Mouse (Mus musculus): ENCODE results near the gene Sim2. TPM values are rescaled to one million over a fixed set of nuclear protein-coding genes. Genes with fewer than 3 reads are reported as not detected.
A peak's percentile ranks its signal among the peaks of the same experiment; 100 is the strongest.

The Sim2 gene
- total RNA-seq, 4 experiments from 2014 or later: 15.8 to 18.6 (median 18.4) TPM

DNA sequence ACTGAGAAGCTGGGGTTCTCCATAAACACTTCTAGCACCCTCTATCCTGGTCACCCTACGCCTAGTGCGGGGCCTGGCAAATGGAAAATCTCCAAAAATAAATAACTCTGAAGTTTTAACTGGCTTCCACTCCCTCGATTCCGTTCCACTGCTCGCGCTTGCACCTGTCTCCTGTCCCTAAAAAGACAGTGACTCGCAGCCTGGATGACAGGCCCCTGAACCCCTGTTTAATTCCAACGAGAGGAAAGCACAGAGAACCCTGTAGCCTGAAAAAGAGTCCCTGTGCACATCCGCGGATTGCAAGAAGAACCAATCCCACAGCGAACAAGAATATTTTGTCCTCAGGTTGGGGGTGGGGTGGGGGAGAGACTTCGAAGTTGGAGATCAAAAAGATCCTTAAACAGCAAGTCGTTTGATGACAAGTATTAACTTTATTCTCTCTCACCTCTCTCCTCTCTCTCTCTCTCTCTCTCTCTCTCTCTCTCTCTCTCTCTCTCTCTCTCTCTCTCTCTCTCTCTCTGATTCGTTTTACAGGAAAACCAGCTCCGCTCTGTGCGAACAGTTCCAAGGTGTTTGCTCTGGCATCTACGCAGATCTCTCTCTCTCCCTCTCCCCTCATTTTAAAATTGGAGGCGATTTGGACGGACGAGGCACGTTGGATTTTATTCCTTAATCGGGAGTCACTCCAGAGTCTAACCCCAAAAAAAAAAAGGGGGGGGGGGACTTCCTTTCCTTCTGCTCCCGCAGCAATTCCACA is 6.2 kb upstream of the Sim2 start:
- DNase-seq (ENCODE audit: low spot score in 2 of 2): no peak

GRCm38 (mm10) chr16:94079075-94079855 is 5.5 kb upstream of the Sim2 start:
- DNase-seq (ENCODE audit: low spot score in 2 of 2): no peak

GRCm38 (mm10) chr16:94079856-94080555 is 4.7 kb upstream of the Sim2 start:
- DNase-seq (ENCODE audit: low spot score in 2 of 2): no peak

GRCm38 (mm10) chr16:94081596-94081995 is 3.1 kb upstream of the Sim2 start:
- no peak for DNase-seq (ENCODE audit: low spot score in 2 of 2)

GRCm38 (mm10) chr16:94081996-94082708 is 2.6 kb upstream of the Sim2 start:
- no peak for DNase-seq (ENCODE audit: low spot score in 2 of 2)

DNA sequence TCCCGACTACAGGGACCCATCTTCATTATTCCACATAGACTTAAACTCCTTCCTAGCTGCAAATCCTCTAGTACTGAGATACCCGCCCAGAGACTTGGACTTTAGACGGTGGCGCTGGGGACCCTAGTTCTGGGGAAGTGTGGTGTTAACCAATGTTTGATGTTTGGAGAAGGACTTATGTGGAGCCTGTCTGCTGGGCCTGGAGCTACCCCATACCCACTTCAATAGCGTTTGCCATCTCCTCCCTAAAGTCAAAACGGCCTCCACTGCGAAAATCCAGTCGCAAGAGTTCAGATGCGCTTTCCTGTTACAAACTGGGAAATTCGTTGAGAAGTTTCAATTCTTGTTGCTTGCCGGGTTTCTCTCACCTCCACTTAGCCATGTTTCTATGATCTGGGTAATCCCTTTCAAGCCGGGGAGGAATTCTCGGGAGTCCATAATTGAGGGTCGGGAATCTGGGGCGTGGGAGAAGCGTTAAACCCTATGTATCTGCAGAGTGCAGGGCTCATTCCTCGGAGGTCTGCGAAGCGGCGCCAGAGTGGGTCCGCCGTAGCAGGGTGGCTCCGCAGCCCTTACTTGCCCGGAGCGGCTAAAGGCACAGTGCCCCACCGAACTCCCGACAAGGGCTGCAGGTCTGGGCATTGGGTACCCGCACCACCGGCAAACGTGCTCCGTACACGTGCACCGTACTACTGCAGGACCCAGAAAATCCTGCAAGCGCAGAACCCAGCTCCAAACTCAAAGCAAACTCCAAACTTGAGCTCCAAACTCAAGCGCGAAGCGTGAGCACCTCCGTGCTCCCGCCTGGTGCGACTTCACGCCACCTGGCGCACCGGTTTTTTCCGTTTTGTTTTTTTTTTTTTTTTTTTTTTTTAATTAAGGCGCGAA is 1.5 kb upstream of the Sim2 start:
- no peak for DNase-seq (ENCODE audit: low spot score in 2 of 2)

- DNase-seq (ENCODE audit: low spot score in 2 of 2): no peak
Measured at GRCm38 (mm10) chr16:94083848-94084525, 744 bp upstream of the Sim2 start.

- no peak for DNase-seq (ENCODE audit: low spot score in 2 of 2)
Measured at GRCm38 (mm10) chr16:94085603-94086285, 1.0 kb downstream of the Sim2 start.

- peak in 1 of 2 experiments; percentile 23 for DNase-seq (ENCODE audit: low spot score in 2 of 2)
Measured at GRCm38 (mm10) chr16:94086701-94087569, 2.2 kb downstream of the Sim2 start.

DNA sequence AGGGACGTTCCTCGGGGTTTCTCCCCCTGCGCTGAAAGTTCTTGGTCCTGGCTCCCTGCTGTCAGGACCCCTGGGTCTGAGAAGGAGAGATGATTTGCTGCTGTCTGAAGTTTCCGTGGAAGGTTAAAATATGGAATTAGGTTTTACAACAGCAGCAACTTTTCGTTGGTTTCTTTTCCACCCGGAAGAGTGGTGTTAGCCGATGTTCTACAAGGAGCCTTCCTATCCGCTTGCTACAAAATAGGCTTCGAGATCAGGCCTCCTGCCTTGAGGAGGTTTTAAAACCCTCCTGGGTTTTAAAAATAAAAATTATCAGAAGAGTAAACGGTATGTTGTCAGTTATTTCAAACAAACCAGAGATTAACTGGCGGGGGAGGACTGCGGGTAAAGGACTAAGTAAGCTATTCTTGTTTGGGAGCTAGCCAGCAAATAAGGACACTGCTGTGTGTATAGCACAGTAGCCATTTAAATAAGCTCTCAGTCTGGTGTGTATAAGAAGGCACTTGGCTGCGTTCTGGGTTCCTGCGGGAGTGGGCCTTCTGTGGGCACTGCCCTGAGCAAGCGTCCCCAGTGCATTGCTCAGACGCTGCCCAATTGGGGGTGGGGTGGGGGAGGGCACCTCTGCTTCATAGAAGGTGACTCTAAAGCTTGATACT is 3.0 kb downstream of the Sim2 start:
- no peak for DNase-seq (ENCODE audit: low spot score in 2 of 2)

DNA sequence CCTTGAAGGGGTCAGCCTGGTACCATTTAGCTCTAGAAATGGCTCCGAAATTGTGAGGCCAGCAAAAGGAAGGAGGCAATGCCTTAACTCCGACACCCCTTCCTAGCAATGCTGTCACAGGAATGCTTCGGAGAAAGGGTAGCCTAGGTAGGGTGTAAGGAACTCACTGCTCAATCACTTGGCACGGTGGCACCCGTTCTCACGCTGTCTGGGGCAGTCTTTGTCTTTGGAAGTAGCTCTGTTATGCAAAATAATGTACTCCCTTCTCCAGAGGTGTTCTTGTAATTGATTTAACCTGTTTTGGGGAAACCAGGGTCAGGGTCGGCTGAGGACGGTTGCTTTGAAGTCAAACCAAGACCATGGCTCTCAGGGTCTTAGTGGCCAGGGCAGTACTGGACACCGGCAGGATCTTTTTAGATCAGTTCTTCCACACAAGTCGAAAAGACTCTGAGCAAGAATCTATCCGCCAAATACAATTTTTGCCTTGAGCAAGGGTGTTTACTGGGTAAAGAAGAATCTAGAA is 3.6 kb downstream of the Sim2 start:
- no peak for DNase-seq (ENCODE audit: low spot score in 2 of 2)

DNA sequence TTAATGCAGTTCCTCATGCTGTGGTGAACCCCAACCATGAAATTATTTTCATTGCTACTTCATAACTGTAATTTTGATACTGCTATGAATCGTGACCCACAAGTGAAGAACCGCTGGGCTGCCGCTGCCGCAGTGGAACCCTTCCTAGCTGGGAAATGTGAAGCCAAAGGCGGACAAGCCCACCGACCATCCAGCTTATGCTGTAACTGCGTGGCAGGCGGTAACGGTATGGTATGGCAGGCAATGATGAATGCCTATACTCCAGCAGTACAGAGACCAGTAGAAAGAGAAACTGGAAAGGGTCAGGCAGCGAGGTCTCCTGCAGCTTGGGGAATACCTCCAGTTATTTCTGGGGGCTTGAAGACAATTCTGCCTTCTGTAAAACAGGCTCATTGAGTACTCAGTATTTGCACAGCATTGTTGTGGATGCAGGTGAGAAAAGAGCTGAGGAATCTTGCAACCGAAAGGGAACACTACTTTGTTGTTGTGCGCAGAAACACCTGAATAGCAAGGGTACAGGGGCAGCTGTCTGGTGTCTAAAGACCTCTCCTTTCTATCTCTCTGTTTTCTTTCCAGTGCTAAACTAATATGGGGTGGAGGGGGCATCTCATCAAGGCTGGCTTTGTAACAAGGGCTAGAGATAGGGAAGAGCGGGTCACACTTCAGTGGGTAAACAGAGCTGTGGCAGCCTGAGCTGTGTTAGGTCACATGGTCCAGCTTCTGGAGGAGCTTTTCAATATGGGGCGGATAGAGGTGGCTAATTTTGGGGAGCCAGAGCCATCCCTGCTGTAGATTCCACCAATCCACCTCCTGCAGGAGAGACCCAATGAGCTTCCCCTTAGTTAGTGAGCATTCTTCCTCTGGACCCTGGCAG is 4.3 kb downstream of the Sim2 start:
- no peak for DNase-seq (ENCODE audit: low spot score in 2 of 2)

- DNase-seq (ENCODE audit: low spot score in 2 of 2): no peak
Measured at GRCm38 (mm10) chr16:94092511-94093150, 7.9 kb downstream of the Sim2 start.

GRCm38 (mm10) chr16:94093151-94093863 is 8.6 kb downstream of the Sim2 start:
- DNase-seq (ENCODE audit: low spot score in 2 of 2): no peak

Measured in gastrocnemius, adult 8-10 months (tissue).